Mouse (Mus musculus): ENCODE measurements at regions not wholly inside any gene's neighbourhood (a gene's known extent, or its start where the extent isn't known, plus 50 kb on each side); places are given as distances from the start of the nearest gene placed in this dataset.
"Not testable (repeated sequence)": the region's sequence is repeated elsewhere in the genome, so short reads cannot be mapped to it uniquely, and the experiment has no call there.

DNA sequence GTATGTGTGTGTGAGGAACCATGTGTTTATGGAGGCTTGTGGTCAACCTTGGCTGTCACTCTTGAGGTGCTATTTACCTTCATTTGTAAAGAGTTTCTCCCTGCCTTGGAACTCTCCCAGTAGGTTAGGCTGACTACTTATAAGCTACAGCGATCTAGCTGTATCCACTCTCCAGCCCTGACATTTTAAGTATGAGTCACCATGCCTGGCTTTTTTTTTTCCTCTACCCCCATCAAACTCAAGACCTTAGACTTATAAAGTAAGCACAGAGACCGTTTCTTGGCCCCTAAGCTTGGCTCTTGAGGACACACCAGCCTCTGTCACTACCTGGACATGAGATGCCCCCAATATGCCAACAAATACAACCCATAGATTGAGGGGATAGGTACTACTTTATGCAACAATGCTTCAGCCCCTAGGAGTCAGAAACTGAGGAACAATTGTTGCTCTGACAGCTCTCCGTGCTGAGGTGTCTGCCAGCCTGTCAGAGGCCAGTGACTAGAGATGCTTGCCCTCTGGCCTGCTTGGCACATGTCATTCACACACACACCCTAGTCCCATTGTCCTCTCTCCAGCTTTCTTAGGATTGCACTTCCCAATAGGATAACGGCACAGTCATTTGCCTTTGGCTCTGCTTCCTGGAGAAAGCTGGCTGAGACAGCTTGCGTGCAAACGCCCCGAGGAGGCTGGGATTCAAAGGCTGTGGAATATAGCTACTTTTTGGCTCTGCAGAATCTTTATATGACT is 193.8 kb upstream of the Prok2 start:
- 66% methylated on average over 7 of the region's 7 CpGs for WGBS

DNA sequence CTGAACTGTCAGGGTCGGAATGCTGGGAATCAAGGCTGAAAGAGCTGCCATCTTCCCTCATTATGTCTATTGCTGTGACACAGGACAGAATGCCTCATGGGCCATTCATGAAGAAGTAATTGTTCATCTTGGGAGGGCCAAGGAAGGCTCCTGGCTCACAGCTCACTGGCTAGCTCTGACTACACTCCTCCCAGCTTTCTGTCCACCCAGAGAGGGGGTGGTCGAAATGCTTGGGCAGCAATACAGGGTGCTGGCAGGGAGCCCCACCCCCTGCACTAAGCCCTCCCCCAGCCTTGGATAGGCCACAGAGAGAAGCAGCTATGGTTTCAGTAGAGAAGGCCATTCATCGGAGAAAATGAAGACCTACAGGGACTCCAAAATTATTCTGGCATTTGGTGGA is 192.2 kb upstream of the Prok2 start:
- H3K9ac ChIP-seq (ENCODE audit: low read depth, low read length), result no peak overlapping the region
- H3K27ac ChIP-seq (replicated peaks; ENCODE audit: low read depth, low read length), result no peak overlapping the region
- H3K36me3 ChIP-seq (ENCODE audit: control insufficient read depth, insufficient read depth, low read length), result no peaks in the 10 kb centered on the region
- DNase-seq (ENCODE audit: low spot score), result no peak
- no peaks in the 10 kb centered on the region for H3K9me3 ChIP-seq (ENCODE audit: control insufficient read depth, low read length)
- no peak overlapping the region for H3K4me3 ChIP-seq (ENCODE audit: low read depth, low read length)
- 65% methylated on average over 3 of the region's 3 CpGs for WGBS
- H3K4me1 ChIP-seq (ENCODE audit: control insufficient read depth, insufficient read depth, low read length), result no peaks in the 10 kb centered on the region
- H3K4me2 ChIP-seq (ENCODE audit: low read depth, low read length), result no peak overlapping the region
- ATAC-seq (ENCODE audit: low read depth), result no peak
- H3K27me3 ChIP-seq (replicated peaks; ENCODE audit: control insufficient read depth, insufficient read depth, low read length), result no peaks in the 10 kb centered on the region

More for the DNA sequence above, 193.8 kb upstream of the Prok2 start:
- Histone ChIP-seq H3K36me3 (ENCODE audit: control insufficient read depth, insufficient read depth, low read length) (no peaks in the 10 kb centered on the region), H3K4me1 (ENCODE audit: control insufficient read depth, insufficient read depth, low read length) (no peaks in the 10 kb centered on the region), H3K4me2 (ENCODE audit: low read depth, low read length) (no peak overlapping the region), H3K27me3 (replicated peaks; ENCODE audit: control insufficient read depth, insufficient read depth, low read length) (no peaks in the 10 kb centered on the region), H3K9me3 (ENCODE audit: control insufficient read depth, low read length) (no peaks in the 10 kb centered on the region), H3K9ac (ENCODE audit: low read depth, low read length) (no peak overlapping the region), H3K4me3 (ENCODE audit: low read depth, low read length) (no peak overlapping the region), H3K27ac (replicated peaks; ENCODE audit: low read depth, low read length) (no peak overlapping the region)
- ATAC-seq (ENCODE audit: low read depth) (no peak), DNase-seq (ENCODE audit: low spot score) (no peak)

DNA sequence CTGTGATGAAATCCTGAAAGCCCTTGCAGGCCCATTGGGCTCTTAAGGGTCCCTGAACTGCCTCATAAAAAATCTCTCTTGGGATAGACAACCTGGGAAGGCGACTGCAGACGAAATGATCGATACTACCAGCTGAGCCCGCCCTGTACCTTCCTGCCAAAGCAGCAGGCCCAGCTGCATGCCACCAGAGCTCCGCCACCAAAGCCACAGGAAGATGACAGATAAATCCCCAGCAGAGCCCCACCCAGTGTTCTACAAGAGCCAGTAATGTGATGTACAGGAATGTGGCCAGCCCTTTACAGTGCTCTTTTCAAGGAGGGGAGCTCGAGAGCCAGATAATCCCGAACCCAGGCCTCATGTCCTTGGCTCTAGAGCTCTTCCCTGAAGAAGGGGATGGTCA is 183.7 kb upstream of the Prok2 start:
- Histone ChIP-seq H3K27ac (replicated peaks; ENCODE audit: low read depth, low read length) (no peak overlapping the region), H3K4me1 (ENCODE audit: control insufficient read depth, insufficient read depth, low read length) (peaks cover 15% of the 10 kb centered on the region), H3K4me2 (ENCODE audit: low read depth, low read length) (no peak overlapping the region), H3K4me3 (ENCODE audit: low read depth, low read length) (no peak overlapping the region), H3K36me3 (ENCODE audit: control insufficient read depth, insufficient read depth, low read length) (no peaks in the 10 kb centered on the region), H3K9me3 (ENCODE audit: control insufficient read depth, low read length) (no peaks in the 10 kb centered on the region), H3K9ac (ENCODE audit: low read depth, low read length) (no peak overlapping the region), H3K27me3 (replicated peaks; ENCODE audit: control insufficient read depth, insufficient read depth, low read length) (peaks cover 3% of the 10 kb centered on the region; the same call in 1 of the 2 replicates)
- no peak for ATAC-seq (ENCODE audit: low read depth)
- WGBS, result 70% methylated on average over 7 of the region's 7 CpGs
- peak; percentile 59 for DNase-seq (ENCODE audit: low spot score)

DNA sequence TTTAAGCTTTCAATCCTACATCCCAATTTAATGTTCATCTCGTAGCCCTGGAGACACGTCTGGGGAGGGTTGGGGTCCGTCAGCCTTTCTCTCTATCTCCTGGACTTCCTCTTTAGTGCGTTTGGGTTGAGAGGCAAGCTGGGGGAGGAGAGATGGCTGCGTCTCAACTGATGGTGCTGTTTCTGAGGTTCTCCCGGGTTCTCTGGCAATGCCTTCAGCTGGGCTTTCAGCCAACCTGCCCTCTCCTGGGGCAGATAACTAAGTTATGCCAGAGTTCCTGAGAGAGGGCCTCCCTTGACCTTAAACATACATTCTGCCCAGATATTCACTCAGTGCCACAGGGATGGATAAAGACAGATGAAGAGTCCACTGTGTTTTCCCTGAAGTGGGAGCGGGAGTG is 183.3 kb upstream of the Prok2 start:
- Histone ChIP-seq H3K36me3 (ENCODE audit: control insufficient read depth, insufficient read depth, low read length) (no peaks in the 10 kb centered on the region), H3K4me1 (ENCODE audit: control insufficient read depth, insufficient read depth, low read length) (peaks cover 15% of the 10 kb centered on the region), H3K4me2 (ENCODE audit: low read depth, low read length) (no peak overlapping the region), H3K27ac (replicated peaks; ENCODE audit: low read depth, low read length) (no peak overlapping the region), H3K9ac (ENCODE audit: low read depth, low read length) (no peak overlapping the region), H3K9me3 (ENCODE audit: control insufficient read depth, low read length) (no peaks in the 10 kb centered on the region), H3K4me3 (ENCODE audit: low read depth, low read length) (no peak overlapping the region), H3K27me3 (replicated peaks; ENCODE audit: control insufficient read depth, insufficient read depth, low read length) (peaks cover 3% of the 10 kb centered on the region; the same call in 1 of the 2 replicates)
- ATAC-seq (ENCODE audit: low read depth) (no peak), DNase-seq (ENCODE audit: low spot score) (no peak)
- 57% methylated on average over 7 of the region's 7 CpGs for WGBS

DNA sequence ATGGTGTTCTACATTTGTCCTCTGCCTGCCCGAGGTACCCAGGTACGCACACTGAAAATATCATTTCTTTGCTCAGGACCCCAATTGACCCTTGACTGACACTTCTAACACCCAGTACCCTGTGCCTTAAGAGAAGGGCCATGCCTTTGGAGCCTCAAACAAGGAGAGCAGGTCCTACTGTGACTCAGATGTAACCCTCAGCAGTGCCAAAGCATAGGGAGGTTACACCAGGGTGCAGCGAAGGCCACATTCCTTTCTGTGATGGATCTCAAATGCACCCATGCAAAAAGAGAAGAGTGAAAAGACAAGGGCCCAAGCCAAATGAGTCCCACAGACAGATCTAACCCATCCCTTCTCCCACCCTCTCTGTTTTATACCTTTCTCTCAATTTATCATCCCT is 181.9 kb upstream of the Prok2 start:
- 79% methylated on average over 3 of the region's 3 CpGs for WGBS
- Histone ChIP-seq H3K27me3 (replicated peaks; ENCODE audit: control insufficient read depth, insufficient read depth, low read length) (peaks cover 3% of the 10 kb centered on the region; the same call in 1 of the 2 replicates), H3K36me3 (ENCODE audit: control insufficient read depth, insufficient read depth, low read length) (no peaks in the 10 kb centered on the region), H3K4me3 (ENCODE audit: low read depth, low read length) (no peak overlapping the region), H3K27ac (replicated peaks; ENCODE audit: low read depth, low read length) (no peak overlapping the region), H3K4me1 (ENCODE audit: control insufficient read depth, insufficient read depth, low read length) (peaks cover 15% of the 10 kb centered on the region), H3K4me2 (ENCODE audit: low read depth, low read length) (no peak overlapping the region), H3K9me3 (ENCODE audit: control insufficient read depth, low read length) (no peaks in the 10 kb centered on the region), H3K9ac (ENCODE audit: low read depth, low read length) (no peak overlapping the region)
- ATAC-seq (ENCODE audit: low read depth) (no peak), DNase-seq (ENCODE audit: low spot score) (no peak)

DNA sequence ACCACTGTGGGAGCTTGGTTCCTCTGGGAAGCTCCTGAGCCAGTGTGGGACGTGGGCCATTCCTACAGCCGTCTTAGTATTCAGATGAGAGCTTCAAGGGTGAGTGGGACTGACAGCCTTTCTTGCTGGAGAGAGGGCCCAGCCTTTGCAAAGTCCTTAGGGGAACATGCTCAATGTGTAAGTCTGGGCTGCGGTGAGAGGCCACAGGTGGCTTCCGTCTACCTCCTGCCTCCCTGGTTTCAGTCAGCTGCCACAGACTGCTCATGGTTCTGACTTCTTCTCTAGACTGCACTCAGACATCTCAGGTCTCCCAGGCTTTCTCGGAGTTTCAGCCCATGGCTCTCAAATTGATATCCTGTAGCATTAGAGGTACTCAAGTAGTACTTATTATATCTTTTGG is 179.0 kb upstream of the Prok2 start:
- no peaks in the 10 kb centered on the region for H3K36me3 ChIP-seq (ENCODE audit: control insufficient read depth, insufficient read depth, low read length)
- H3K4me2 ChIP-seq (ENCODE audit: low read depth, low read length), result no peak overlapping the region
- no peak overlapping the region for H3K4me3 ChIP-seq (ENCODE audit: low read depth, low read length)
- no peaks in the 10 kb centered on the region for H3K27me3 ChIP-seq (replicated peaks; ENCODE audit: control insufficient read depth, insufficient read depth, low read length)
- no peak overlapping the region for H3K27ac ChIP-seq (replicated peaks; ENCODE audit: low read depth, low read length)
- ATAC-seq (ENCODE audit: low read depth) (peak; percentile 8; the same call in 1 of the 2 replicates), DNase-seq (ENCODE audit: low spot score) (no peak)
- 71% methylated on average over 5 of the region's 5 CpGs for WGBS
- H3K9me3 ChIP-seq (ENCODE audit: control insufficient read depth, low read length), result no peaks in the 10 kb centered on the region
- H3K4me1 ChIP-seq (ENCODE audit: control insufficient read depth, insufficient read depth, low read length), result peaks cover 12% of the 10 kb centered on the region
- H3K9ac ChIP-seq (ENCODE audit: low read depth, low read length), result no peak overlapping the region

DNA sequence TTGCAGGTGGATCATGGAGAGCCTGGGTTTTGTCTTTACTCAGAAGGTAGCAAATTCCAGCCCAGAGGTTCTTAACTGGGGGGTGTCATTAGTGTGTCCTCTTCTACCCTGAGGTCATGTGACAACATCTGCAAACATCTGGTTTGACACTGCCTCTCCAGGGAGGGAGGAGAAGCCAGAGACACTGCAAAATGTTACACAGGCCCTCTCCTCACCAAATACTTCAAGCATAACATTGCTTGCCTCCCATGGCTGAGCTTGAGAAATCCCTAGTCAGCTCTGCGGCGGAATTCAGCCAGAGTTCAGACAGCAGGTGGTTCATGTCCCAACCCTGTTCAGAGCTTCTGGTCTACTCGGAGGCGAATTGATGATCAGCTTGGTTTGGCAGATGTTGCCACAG is 178.4 kb upstream of the Prok2 start:
- Histone ChIP-seq H3K4me3 (ENCODE audit: low read depth, low read length) (no peak overlapping the region), H3K27ac (replicated peaks; ENCODE audit: low read depth, low read length) (no peak overlapping the region), H3K4me2 (ENCODE audit: low read depth, low read length) (no peak overlapping the region), H3K9me3 (ENCODE audit: control insufficient read depth, low read length) (no peaks in the 10 kb centered on the region), H3K27me3 (replicated peaks; ENCODE audit: control insufficient read depth, insufficient read depth, low read length) (no peaks in the 10 kb centered on the region), H3K36me3 (ENCODE audit: control insufficient read depth, insufficient read depth, low read length) (no peaks in the 10 kb centered on the region), H3K4me1 (ENCODE audit: control insufficient read depth, insufficient read depth, low read length) (peaks cover 6% of the 10 kb centered on the region), H3K9ac (ENCODE audit: low read depth, low read length) (no peak overlapping the region)
- ATAC-seq (ENCODE audit: low read depth) (peak; percentile 31; the same call in 1 of the 2 replicates), DNase-seq (ENCODE audit: low spot score) (peak; percentile 70)
- 45% methylated on average over 4 of the region's 4 CpGs for WGBS

DNA sequence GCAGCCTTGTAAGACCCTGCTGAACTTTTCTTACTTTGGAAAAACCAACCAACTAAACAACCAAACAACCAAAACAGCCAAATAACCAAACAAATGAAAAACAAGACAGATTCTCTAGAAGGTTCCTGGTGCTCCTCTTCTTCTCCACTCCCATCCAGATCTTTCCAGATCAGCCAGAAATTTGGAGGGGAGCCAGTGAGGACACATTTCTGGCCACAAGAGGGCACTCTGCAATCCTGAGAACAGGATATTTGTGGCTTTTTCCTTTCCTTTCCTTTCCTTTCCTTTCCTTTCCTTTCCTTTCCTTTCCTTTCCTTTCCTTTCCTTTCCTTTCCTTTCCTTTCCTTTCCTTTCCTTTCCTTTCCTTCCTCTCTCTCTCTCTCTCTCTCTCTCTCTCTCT is 177.9 kb upstream of the Prok2 start:
- not testable (repeated sequence) for H3K27ac ChIP-seq (replicated peaks; ENCODE audit: low read depth, low read length)

DNA sequence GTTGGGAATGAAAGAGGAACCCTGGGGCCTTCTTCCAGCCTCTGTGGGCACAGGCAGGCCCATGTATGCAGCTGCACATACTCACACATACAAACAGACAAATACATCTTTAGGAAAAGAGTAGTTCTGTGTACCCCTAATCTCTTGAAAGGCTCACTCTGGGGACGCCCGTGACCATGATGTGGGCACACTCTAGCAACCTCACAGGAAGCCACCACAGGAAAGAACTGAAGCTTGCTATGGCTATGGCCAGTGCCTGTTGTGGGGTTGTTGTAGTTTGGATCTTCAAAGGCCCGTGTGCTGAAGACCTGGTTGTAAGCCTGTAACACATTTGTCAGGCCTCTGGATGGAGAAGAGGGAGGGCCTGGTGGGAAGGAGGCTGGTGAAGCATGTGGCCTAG is 175.4 kb upstream of the Prok2 start:
- Histone ChIP-seq H3K36me3 (ENCODE audit: control insufficient read depth, insufficient read depth, low read length) (no peaks in the 10 kb centered on the region), H3K27me3 (replicated peaks; ENCODE audit: control insufficient read depth, insufficient read depth, low read length) (no peaks in the 10 kb centered on the region), H3K9ac (ENCODE audit: low read depth, low read length) (no peak overlapping the region), H3K9me3 (ENCODE audit: control insufficient read depth, low read length) (no peaks in the 10 kb centered on the region), H3K27ac (replicated peaks; ENCODE audit: low read depth, low read length) (no peak overlapping the region), H3K4me1 (ENCODE audit: control insufficient read depth, insufficient read depth, low read length) (no peaks in the 10 kb centered on the region; the same call in 1 of the 2 replicates), H3K4me2 (ENCODE audit: low read depth, low read length) (no peak overlapping the region), H3K4me3 (ENCODE audit: low read depth, low read length) (no peak overlapping the region)
- ATAC-seq (ENCODE audit: low read depth), result no peak
- 78% methylated on average over 3 of the region's 3 CpGs for WGBS
- no peak for DNase-seq (ENCODE audit: low spot score)

More for the DNA sequence above, 177.9 kb upstream of the Prok2 start:
- not testable (repeated sequence) for H3K4me1 ChIP-seq (ENCODE audit: control insufficient read depth, insufficient read depth, low read length); H3K27me3 ChIP-seq (replicated peaks; ENCODE audit: control insufficient read depth, insufficient read depth, low read length); H3K4me2 ChIP-seq (ENCODE audit: low read depth, low read length); H3K4me3 ChIP-seq (ENCODE audit: low read depth, low read length); ATAC-seq (ENCODE audit: low read depth); H3K9ac ChIP-seq (ENCODE audit: low read depth, low read length); H3K36me3 ChIP-seq (ENCODE audit: control insufficient read depth, insufficient read depth, low read length); H3K9me3 ChIP-seq (ENCODE audit: control insufficient read depth, low read length)
- DNase-seq (ENCODE audit: low spot score), result peak; percentile 80
